Mouse (Mus musculus) macrophage (primary cell): ENCODE results near the gene Rxfp4. TPM values are rescaled to one million over a fixed set of nuclear protein-coding genes. Genes with fewer than 3 reads are reported as not detected.

Experiments used
- polyA plus RNA-seq: library from polyadenylated mRNA; stranded (reverse); fragments of 250-400 nt; gene quantifications from 3 replicates; pipeline ENCODE4 v1.2.4, GENCODE M21; 2018; ENCODE audit warnings: inconsistent platforms

The Rxfp4 gene
- polyA plus RNA-seq, 1 experiment from 2014 or later = not detected

Other genes starting within 250 kb of the Rxfp4 start
- gene Pmf1, start 242.8 kb downstream of the Rxfp4 start, polyA plus RNA-seq = 20.9 to 38.7 TPM (median 26.5 TPM) in 3 replicates
- gene Slc25a44, start 228.0 kb downstream of the Rxfp4 start, polyA plus RNA-seq = 23.0 to 38.3 TPM (median 30.3 TPM) in 3 replicates
- gene Sema4a, start 192.0 kb downstream of the Rxfp4 start, polyA plus RNA-seq = 7.3 to 33.5 TPM (median 7.7 TPM) in 3 replicates
- gene Lmna, start 143.2 kb downstream of the Rxfp4 start, polyA plus RNA-seq = 96.7 to 217 TPM (median 105 TPM) in 3 replicates
- 0.08 to 0.10 TPM (median 0.10 TPM) in 3 replicates for gene Mex3a, start 120.7 kb downstream of the Rxfp4 start, polyA plus RNA-seq
- gene Rab25, start 104.8 kb downstream of the Rxfp4 start, polyA plus RNA-seq = not detected in 3 replicates
- gene Lamtor2, start 100.1 kb downstream of the Rxfp4 start, polyA plus RNA-seq = 164 to 206 TPM (median 186 TPM) in 3 replicates
- 26.3 to 31.7 TPM (median 26.5 TPM) in 3 replicates for gene Ubqln4, start 99.4 kb downstream of the Rxfp4 start, polyA plus RNA-seq
- 108 to 122 TPM (median 113 TPM) in 3 replicates for gene Ssr2, start 77.3 kb downstream of the Rxfp4 start, polyA plus RNA-seq
- gene Arhgef2, start 47.2 kb downstream of the Rxfp4 start, polyA plus RNA-seq = 83.0 to 111 TPM (median 86.2 TPM) in 3 replicates
- 23.7 to 38.1 TPM (median 25.0 TPM) in 3 replicates for gene Khdc4, start 32.7 kb upstream of the Rxfp4 start, polyA plus RNA-seq
- gene Rit1, start 63.7 kb upstream of the Rxfp4 start, polyA plus RNA-seq = 63.4 to 99.3 TPM (median 90.4 TPM) in 3 replicates
- 6.1 to 6.8 TPM (median 6.2 TPM) in 3 replicates for gene Syt11, start 122.0 kb upstream of the Rxfp4 start, polyA plus RNA-seq
- gene Gon4l, start 182.1 kb upstream of the Rxfp4 start, polyA plus RNA-seq = 12.9 to 14.5 TPM (median 13.8 TPM) in 3 replicates